ENCODE assay signal across 8 mouse cellular contexts in genomic region chr4:154927899-154928337, GRCm38 (mm10). TPM values are rescaled to one million over a fixed set of nuclear protein-coding genes. Genes with fewer than 3 reads are reported as not detected.
DNase-seq lines count a peak whose midpoint lies in the region; ATAC-seq lines count a peak whose summit lies in the region.

No protein-coding gene starts in this region.

- H3K36me3 ChIP-seq in kidney, embryonic 15.5 days: no peaks in the 10 kb centered on the region

- H3K27ac ChIP-seq in kidney, embryonic 15.5 days: peak overlapping the region; percentile 62

- peak overlapping the region; percentile 42 for H3K4me2 ChIP-seq in kidney, embryonic 15.5 days

- 26% methylated on average over 5 of the region's 5 CpGs for WGBS in kidney, embryonic 15.5 days

- peaks cover 20% of the 10 kb centered on the region for H3K4me1 ChIP-seq in kidney, embryonic 15.5 days

- peak overlapping the region; percentile 25 for H3K4me3 ChIP-seq in kidney, embryonic 15.5 days (replicated peaks)

- ATAC-seq in kidney, embryonic 15.5 days (replicated peaks; ENCODE audit: low FRiP score): 0 out of 2 replicates have a peak, but pooled peaks have one; percentile 28

- no peaks in the 10 kb centered on the region for H3K27me3 ChIP-seq in kidney, embryonic 15.5 days

- H3K9me3 ChIP-seq in kidney, embryonic 15.5 days (replicated peaks): no peaks in the 10 kb centered on the region

- DNase-seq in spleen, adult 12 weeks (ENCODE audit: low spot score): peak; percentile 55
- no peak for DNase-seq in spleen, postnatal 14 days (ENCODE audit: low spot score in 2 of 2)
- DNase-seq in heart, adult 18-20 months: peak; percentile 76 to 81
- DNase-seq in lung, postnatal 14 days: peak; percentile 54
- DNase-seq in thymus, postnatal 14 days: peak; percentile 57
- no peak for DNase-seq in testis, postnatal 10 days (ENCODE audit: low spot score)
- DNase-seq in frontal cortex, postnatal 14 days (ENCODE audit: low spot score in 2 of 2): no peak

- 0 out of 2 replicates have a peak overlapping the region, but pooled peaks have one; percentile 7 for H3K9ac ChIP-seq in kidney, embryonic 15.5 days

RNA-seq across cellular contexts. Expression of gene Tnfrsf14, which starts 0.4 kb away (rescaled TPM):
- total RNA-seq in heart, adult 18-20 months (2021): 1 to 10 TPM; 5.3 to 7.1 TPM
- polyA plus RNA-seq in kidney, embryonic 15.5 days (2015; fragmentation: Nextera tagmentation; extraction: Ambion mirVana): 1.7 TPM in 2 replicates

RNA-seq across cellular contexts. Expression of gene Fam213b, which starts 29.0 kb away (rescaled TPM):
- 10 to 100 TPM; 82.5 to 98.2 TPM for total RNA-seq in heart, adult 18-20 months (2021)
- polyA plus RNA-seq in kidney, embryonic 15.5 days (2015; fragmentation: Nextera tagmentation; extraction: Ambion mirVana): 34.1 and 40.6 TPM in 2 replicates

RNA-seq across cellular contexts. Expression of gene Hes5, which starts 32.8 kb away (rescaled TPM):
- under 1 TPM; 0.31 to 0.67 TPM for total RNA-seq in heart, adult 18-20 months (2021)
- 19.6 and 20.7 TPM in 2 replicates for polyA plus RNA-seq in kidney, embryonic 15.5 days (2015; fragmentation: Nextera tagmentation; extraction: Ambion mirVana)

RNA-seq across cellular contexts. Expression of gene Pank4, which starts 36.0 kb away (rescaled TPM):
- total RNA-seq in heart, adult 18-20 months (2021): 10 to 100 TPM; 38.7 to 41.4 TPM
- 45.2 and 46.3 TPM in 2 replicates for polyA plus RNA-seq in kidney, embryonic 15.5 days (2015; fragmentation: Nextera tagmentation; extraction: Ambion mirVana)

RNA-seq across cellular contexts. Expression of gene Mmel1, which starts 58.5 kb away (rescaled TPM):
- total RNA-seq in heart, adult 18-20 months (2021): under 1 TPM; 0.10 to 0.13 TPM
- polyA plus RNA-seq in kidney, embryonic 15.5 days (2015; fragmentation: Nextera tagmentation; extraction: Ambion mirVana): 0.22 and 0.42 TPM in 2 replicates

Comparison
In these comparisons a context has a peak if more than half of its experiments do, and no peak if none do; other contexts are left out.
1. DNase-seq: peak in spleen, adult 12 weeks (single experiment), heart, adult 18-20 months (2 of 2), lung, postnatal 14 days (single experiment) and thymus, postnatal 14 days (single experiment); none in spleen, postnatal 14 days (0 of 2), testis, postnatal 10 days (single experiment) and frontal cortex, postnatal 14 days (0 of 2).